Mouse (Mus musculus): ENCODE results near the gene Gm1043.

DNA sequence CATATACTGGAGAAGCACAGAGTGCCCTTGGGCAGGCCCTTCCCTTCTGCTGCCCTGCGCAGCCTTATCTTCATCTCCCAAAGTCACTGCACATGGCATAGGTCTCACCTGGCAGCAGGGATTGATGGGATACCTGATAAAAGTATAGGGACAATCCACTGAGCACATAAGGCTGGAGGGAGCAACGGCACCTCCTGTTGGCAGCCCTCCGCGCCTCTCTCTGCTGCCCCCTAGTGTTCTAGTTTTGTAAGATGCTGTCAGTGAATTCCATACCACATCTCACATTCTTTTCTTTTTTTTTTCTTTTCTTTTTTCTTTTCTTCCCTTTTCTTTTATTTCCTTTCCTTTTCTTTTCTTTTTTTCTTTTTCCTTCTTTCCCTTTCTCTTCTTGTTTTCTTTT lies 62.4 kb downstream of the Gm1043 start:
- no peak for TF ChIP-seq POLR2A (IDR thresholded peaks at IDR 0.05; ENCODE audit: borderline replicate concordance, extremely low read depth, low read depth, low read length)
- peak; percentile 64 for TF ChIP-seq CTCF (IDR thresholded peaks at IDR 0.05; ENCODE audit: insufficient read depth, low read length)

All from lung, adult 2 months (tissue).